Mouse (Mus musculus) urinary bladder, postnatal 36 days (tissue): ENCODE results near the gene Echs1.
A peak's percentile ranks its signal among the peaks of the same experiment; 100 is the strongest.

Experiments
- DNase-seq, 2 experiments: peaks; one replicate each; pipeline ENCODE4 v3.0.0; 2022; ENCODE audit warnings: low spot score in 2 of 2, mixed read lengths in 1 of 2

Echs1 gene

DNA sequence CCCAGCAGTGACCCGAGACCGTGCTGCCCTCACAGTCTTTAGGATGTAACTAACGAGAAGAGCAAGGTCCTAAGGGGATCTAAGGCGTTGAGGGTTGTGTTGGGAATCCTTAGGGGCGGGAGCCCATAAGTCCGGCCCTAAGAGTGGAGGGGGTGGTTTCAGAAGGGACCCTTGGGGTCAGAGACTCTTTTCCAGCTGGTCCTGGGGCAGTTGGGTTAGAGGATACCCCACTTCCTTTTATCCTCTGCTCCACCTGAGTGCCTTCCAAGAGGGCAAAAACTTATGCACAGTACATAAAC, 54.5 kb downstream of the Echs1 start:
- no peak for DNase-seq

DNA sequence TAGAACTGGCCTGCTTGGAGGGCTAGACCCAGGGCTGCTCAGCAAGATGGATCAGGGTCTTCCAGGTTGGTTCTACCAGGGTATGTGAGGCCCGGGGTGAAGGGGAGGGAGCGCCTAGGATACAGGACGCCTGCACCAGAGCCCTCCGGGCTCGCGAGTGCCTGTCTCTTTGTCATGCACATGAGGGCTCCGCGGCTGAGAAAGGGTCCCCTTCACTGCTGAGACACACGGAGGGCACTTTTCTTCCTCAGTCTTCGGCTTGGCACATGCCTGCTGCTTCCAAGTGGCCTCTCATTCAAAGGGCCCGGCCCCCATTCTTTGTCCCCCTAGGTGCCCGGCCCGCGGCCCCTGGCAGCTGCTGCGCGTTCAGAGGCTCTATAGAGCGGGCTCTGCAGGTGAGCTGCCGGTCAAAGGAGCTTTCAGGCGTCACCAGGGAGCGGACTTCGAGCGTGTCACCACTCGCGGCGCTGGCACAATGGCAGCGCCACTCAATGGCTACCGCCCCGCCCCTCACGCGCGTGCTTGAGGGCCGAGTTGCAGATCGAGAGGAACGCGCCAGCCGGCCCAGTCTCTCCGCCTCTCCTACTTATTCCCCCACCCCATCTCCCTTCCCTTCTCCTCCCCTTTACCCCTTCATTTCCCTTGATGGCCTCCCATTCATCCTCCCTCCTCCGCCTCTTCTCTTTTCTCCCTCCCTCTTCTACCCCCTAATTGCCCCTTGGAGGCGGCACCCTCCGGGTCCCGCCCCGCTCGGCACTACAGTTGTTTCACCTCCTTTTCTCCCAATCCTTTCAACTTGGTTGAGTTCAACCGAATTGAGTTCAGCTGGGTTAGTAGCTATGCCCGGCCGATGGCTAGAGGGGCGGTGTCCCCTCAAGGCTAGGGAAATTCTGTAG, 55.1 kb downstream of the Echs1 start:
- peak; percentile 57 to 65 for DNase-seq

DNA sequence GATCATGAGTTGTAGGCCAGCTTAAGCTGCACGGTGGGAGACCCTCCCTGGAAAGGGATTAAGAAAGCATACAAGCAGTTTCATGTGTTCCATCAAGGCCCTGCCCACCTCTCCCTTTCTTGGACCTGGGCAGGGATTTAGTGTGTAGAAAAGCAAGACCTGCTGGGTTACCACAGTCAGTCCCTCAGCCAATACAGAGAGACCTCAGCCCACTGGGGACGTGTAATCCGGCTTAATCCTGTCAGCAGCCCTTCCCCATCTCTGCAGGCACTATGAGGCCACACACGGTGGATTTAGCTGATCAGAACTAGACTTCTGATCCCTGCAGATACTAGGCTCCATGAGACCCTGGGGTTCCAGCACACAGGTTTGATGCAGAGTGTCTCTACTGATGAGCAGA, 56.7 kb downstream of the Echs1 start:
- DNase-seq, result no peak

DNA sequence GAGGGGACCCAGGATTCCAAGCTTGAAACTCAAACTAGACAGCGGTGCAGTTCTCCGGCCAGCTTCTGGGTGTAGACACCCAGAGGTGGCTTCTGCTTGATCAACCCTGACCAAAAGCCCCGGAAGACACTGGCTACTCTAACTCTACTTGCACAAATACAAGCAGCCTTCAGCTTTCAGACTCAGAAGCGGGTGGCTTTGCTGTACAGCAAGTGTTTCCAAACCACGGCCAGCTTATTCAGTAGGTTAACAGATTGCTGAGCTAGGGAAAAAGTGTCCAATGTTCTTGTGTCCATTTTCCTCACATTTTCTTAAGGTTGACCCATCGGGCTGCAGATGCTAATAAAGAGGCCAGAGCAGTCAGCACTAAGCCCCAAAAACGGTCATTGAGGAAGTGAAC, 57.7 kb downstream of the Echs1 start:
- no peak for DNase-seq

DNA sequence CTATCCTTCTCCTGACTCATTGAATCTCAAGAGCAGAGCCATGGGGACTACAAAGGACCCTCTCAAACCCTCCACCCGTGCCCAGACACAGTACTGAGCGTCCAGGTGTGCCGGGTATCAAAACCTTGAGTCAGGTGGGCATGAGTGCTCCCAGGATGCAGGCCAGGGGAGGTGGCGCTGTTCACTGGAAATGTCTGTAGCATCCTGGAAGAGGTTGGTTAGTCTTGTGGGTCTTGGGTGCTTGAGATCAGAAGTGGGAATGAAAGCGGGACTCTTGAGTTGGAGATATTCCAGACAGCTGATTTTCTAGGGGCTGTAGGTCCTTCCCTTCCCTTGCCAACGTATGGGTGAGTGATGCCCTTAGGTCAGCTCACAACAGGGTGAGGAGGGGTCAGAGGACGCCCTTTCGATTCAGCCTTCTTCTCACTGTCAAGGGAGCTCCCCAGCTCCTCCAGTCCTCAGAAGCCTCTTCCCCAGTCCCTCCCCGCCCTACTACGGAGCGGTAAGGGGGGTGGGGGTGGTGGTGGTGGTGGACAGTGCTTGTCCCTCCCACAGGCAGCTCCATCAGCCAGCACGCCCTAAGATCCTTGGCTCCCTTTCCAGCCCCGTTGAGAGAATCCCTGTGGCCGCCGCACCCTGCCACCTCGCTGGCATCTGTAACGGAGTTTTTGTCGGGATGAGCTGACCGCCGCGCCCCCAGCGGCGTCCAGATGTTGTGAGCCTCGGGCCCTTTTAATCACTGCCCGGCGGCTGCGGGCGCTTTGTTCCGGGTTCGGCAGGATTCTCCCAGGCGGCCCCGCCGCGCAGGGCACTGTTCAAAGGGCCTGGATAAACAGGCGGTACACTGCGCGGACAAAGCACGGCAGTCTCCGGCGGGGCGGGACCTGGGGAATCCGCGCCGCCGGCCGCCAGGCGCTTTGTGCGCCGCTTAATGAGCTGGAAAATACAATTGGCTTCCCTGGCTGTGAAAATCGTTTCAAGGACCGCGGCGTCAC, 58.6 kb downstream of the Echs1 start:
- no peak for DNase-seq
